Mouse (Mus musculus): Measurements from ENCODE around the gene Kirrel.
"Not testable (repeated sequence)": the region's sequence is repeated elsewhere in the genome, so short reads cannot be mapped to it uniquely, and the experiment has no call there.

Gene Kirrel

DNA sequence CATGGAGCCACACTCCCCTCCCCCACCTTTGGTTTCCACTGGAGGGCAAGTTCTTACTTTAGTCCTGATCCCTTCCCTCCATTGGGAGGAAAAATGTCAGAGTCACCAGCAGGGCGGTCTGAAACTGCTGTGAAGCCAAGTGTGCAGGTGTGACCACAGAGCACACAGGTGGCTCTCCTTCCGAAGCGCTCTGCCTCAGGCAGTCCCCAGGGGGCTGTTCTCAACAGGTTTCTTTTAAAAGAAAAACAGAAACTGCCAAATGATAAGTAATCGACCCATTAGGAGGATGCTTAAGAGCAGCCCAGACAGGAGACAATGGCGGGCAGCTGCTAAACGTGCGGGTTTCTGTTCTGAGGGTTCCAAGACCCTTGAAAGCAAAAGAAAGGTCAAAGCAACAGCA lies 37.8 kb downstream of the Kirrel start:
- no peak for DNase-seq (ENCODE audit: low read depth, low spot score)

- no peak for DNase-seq (ENCODE audit: low read depth, low spot score)
Measured at GRCm38 (mm10) chr3:87134951-87135350, 39.6 kb downstream of the Kirrel start.

GRCm38 (mm10) chr3:87131694-87132347 lies 42.7 kb downstream of the Kirrel start:
- DNase-seq (ENCODE audit: low read depth, low spot score) = no peak

GRCm38 (mm10) chr3:87130933-87131332 lies 43.6 kb downstream of the Kirrel start:
- no peak for DNase-seq (ENCODE audit: low read depth, low spot score)

DNA sequence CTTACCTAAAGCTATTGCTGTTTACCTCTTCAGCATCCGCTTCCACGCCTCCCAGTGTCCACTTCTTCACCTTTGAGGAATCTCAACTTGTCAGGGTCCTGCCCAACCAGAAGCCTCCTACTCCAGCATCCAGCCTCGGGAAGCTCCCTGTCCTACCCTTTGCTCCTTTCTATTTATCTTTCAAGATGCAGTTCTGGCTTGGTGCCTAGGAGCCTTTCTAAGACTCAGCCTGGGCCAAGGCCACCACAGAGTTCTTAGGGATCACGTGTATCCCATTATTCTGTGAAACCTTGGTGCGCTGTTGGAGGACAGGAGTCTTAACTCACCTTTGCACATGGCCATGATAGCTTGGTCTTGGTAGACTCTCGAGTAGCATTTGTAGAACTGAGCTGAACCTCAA lies 50.8 kb downstream of the Kirrel start:
- no peak for DNase-seq (ENCODE audit: low read depth, low spot score)

GRCm38 (mm10) chr3:87118214-87118613 lies 56.3 kb downstream of the Kirrel start:
- no peak for DNase-seq (ENCODE audit: low read depth, low spot score)

- DNase-seq (ENCODE audit: low read depth, low spot score) = no peak
Measured at GRCm38 (mm10) chr3:87117632-87118031, 56.9 kb downstream of the Kirrel start.

GRCm38 (mm10) chr3:87115726-87116540 lies 58.6 kb downstream of the Kirrel start:
- no peak for DNase-seq (ENCODE audit: low read depth, low spot score)

- no peak for DNase-seq (ENCODE audit: low read depth, low spot score)
Measured at GRCm38 (mm10) chr3:87115271-87115670, 59.3 kb downstream of the Kirrel start.

DNA sequence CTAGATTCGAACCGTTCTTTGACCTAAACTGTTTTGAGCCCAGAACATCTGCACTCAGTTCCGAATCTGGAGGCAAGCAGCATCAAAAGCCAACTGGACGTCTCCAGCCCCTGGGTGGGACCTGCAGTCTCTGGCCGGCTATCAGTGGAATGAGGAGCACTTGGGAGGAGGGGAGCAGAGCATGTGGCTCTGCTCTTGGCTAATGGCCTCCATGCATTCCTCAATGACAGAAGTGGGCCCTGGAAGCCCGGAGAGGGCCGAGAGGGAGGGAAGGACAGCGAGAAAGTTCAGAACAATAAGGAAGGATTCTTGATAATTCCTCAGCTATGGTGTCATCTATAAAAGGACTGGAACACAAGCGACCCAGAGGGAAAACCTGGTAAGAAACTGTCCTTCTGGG lies 59.7 kb downstream of the Kirrel start:
- DNase-seq (ENCODE audit: low read depth, low spot score) = no peak

DNA sequence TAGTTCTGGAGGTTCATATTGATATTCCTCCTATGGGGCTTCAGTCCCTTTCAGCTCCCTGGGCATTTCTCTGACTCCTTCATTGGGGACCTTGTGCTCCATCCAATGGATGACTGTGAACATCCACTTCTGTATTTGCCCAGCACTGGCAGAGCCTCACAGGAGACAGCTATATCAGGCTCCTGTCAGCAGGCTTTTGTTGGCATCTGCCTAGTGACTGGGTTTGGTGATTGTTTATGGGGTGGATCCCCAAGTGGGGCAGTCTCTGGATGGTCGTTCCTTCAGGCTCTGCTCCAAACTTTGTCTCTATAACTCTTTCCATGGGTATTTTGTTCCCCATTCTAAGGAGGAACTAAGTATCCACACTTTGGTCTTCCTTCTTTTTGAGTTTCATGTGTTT lies 60.7 kb downstream of the Kirrel start:
- not testable (repeated sequence) for DNase-seq (ENCODE audit: low read depth, low spot score)

DNA sequence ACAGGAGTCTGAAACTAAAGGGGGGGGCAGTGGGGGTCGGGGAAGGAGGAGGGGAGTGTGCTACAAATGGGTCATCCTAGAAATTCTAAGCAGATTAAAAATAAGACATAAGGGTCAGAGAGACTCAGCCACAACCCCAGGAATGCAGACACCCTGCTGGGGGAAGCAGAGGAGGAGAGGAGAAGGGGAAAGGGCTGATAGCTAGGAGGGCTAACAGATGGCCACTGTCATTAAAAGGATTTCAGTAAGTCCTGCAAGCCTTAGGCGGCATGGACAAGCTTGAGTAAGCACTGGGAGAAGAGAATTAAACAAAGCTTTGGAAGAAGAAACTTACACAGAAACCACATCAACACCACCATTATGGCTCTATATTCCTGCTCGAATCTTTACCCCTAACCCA lies 62.3 kb downstream of the Kirrel start:
- DNase-seq (ENCODE audit: low read depth, low spot score) = no peak

DNA sequence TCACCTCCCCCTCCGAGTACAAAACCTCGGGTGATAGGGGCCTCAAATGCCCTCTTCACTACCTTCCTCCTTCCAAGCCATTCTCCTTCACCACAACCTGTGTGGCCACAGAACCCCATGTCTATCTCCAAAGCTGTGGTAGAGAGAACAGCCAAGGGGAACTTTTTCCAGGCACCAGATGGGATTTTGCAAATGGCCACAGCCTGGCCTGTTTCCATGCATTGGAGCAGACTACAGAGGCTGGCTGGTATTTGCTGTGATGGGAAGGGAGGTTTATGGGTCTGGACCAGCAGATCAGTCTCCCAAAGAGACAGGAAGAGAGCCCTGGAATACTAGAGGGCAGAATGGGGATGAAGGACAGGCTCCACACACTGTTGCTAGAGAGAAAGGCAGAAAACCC lies 69.7 kb downstream of the Kirrel start:
- no peak for DNase-seq (ENCODE audit: low read depth, low spot score)

GRCm38 (mm10) chr3:87102346-87102745 lies 72.2 kb downstream of the Kirrel start:
- DNase-seq (ENCODE audit: low read depth, low spot score) = no peak

GRCm38 (mm10) chr3:87100911-87101310 lies 73.6 kb downstream of the Kirrel start:
- DNase-seq (ENCODE audit: low read depth, low spot score) = no peak

- DNase-seq (ENCODE audit: low read depth, low spot score) = peak; percentile 24
Measured at GRCm38 (mm10) chr3:87097969-87098946, 76.3 kb downstream of the Kirrel start.

- DNase-seq (ENCODE audit: low read depth, low spot score) = no peak
Measured at GRCm38 (mm10) chr3:87097205-87097604, 77.3 kb downstream of the Kirrel start.

DNA sequence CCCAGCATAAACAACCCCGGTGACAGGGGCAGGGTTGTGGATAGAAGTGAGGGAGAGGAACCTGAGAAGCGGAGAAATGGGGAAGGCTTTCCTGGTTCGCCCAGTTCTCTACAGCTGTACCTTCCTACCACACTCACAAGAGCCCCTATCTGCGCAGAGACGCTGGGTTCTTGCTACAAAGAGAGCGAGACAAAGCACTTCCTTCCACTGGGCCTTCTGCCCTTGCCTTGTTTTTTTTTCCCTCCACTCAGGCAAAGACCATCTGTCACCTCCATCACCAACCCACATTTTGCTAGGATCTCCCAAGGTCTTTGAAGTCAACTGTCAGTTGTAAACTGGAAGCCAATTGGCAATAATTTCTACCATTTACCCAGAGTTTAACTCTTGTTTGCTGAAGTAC lies 80.8 kb downstream of the Kirrel start:
- no peak for DNase-seq (ENCODE audit: low read depth, low spot score)

DNA sequence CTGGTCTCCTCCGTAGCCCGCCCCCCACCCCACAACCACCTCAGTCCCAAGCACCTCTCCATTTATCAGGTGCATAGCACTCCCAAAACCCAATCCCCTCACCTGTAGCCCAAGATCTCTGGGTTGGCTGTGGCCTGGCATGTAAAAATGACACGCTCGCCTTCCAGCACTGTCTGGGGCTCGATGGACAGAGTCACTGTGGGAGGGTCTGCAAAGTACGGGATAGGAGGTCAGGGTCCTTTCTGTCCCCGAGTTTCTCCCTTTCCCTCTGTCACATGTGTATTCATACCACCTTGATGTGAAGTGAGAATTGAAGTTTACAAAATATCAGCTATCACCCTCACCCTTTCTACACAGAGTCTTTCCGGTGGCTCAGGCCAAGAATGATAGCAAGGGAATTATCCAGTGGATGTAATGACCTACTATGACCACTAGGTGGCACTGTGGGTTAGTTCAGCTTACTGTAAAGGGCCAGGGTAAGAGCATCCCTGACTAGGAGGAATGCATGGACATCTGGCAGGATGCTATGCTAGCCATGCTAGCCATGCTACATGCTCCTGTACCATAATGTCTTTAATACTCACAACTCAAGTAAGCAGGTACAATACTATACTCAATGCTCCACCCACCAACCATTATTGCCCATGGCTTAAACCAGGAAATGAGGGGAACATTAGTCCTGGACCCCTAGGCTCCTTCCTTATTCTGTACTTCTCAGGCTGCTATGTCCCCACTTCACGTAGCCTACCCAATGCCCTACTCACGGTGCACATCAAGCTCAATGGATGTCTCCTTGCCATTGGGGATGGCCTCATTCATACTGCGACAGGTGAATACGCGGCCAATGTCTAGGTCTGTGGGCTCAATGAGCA lies 84.6 kb downstream of the Kirrel start:
- peak; percentile 19 for DNase-seq (ENCODE audit: low read depth, low spot score)

- no peak for DNase-seq (ENCODE audit: low read depth, low spot score)
Measured at GRCm38 (mm10) chr3:87087146-87087545, 87.4 kb downstream of the Kirrel start.

DNA sequence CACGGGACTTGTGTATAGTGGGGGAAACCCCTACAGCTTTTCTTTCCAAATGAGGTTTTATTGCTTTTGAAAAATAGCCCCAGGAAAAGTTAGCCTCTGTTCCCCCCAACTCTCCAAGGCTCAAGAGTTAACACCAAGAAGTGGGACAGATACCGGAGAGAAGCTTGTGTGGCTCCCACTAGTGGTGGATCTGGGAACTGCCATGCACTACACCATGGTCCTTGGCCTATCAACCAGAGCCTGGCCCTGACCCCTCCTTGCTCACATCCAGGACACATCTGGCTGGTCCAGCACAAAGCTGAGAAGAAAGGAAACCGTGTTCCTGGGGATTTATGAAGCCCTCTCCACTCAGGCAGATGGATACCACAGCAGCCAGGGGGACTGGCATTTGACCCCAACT lies 92.3 kb downstream of the Kirrel start:
- DNase-seq (ENCODE audit: low read depth, low spot score) = no peak
